Mouse (Mus musculus): Measurements from ENCODE around the gene Gm42417.
"Not testable (repeated sequence)": the region's sequence is repeated elsewhere in the genome, so short reads cannot be mapped to it uniquely, and the experiment has no call there.

Gm42417 gene

GRCm38 (mm10) chr1:36545382-36545781, 6.2 kb upstream of the Gm42417 start:
- no peak for DNase-seq (ENCODE audit: low spot score)

- DNase-seq (ENCODE audit: low spot score): no peak
Measured at GRCm38 (mm10) chr1:36542925-36543324, 3.7 kb upstream of the Gm42417 start.

GRCm38 (mm10) chr1:36541844-36542243, 2.6 kb upstream of the Gm42417 start:
- no peak for DNase-seq (ENCODE audit: low spot score)

- no peak for DNase-seq (ENCODE audit: low spot score)
Measured at GRCm38 (mm10) chr1:36540807-36541206, 1.6 kb upstream of the Gm42417 start.

- DNase-seq (ENCODE audit: low spot score): no peak
Measured at GRCm38 (mm10) chr1:36540132-36540531, 903 bp upstream of the Gm42417 start.

- no peak for DNase-seq (ENCODE audit: low spot score)
Measured at GRCm38 (mm10) chr1:36538727-36539126, 502 bp downstream of the Gm42417 start.

GRCm38 (mm10) chr1:36536783-36537182, 2.4 kb downstream of the Gm42417 start, which contains the start of gene Ankrd23:
Gene Ankrd23, minus strand, starts transcription at chr1:36536883.
- not testable (repeated sequence) for DNase-seq (ENCODE audit: low spot score)

GRCm38 (mm10) chr1:36536397-36536728, 2.9 kb downstream of the Gm42417 start:
- no peak for DNase-seq (ENCODE audit: low spot score)

- DNase-seq (ENCODE audit: low spot score): no peak
Measured at GRCm38 (mm10) chr1:36535477-36536396, 3.5 kb downstream of the Gm42417 start.

GRCm38 (mm10) chr1:36534595-36535058, 4.6 kb downstream of the Gm42417 start:
- no peak for DNase-seq (ENCODE audit: low spot score)

GRCm38 (mm10) chr1:36533546-36533945, 5.7 kb downstream of the Gm42417 start:
- DNase-seq (ENCODE audit: low spot score): no peak

- DNase-seq (ENCODE audit: low spot score): no peak
Measured at GRCm38 (mm10) chr1:36531461-36531860, 7.8 kb downstream of the Gm42417 start.

- no peak for DNase-seq (ENCODE audit: low spot score)
Measured at GRCm38 (mm10) chr1:36530962-36531361, 8.3 kb downstream of the Gm42417 start.

GRCm38 (mm10) chr1:36530485-36530884, 8.7 kb downstream of the Gm42417 start:
- no peak for DNase-seq (ENCODE audit: low spot score)

GRCm38 (mm10) chr1:36529875-36530274, 9.4 kb downstream of the Gm42417 start:
- DNase-seq (ENCODE audit: low spot score): no peak

- no peak for DNase-seq (ENCODE audit: low spot score)
Measured at GRCm38 (mm10) chr1:36529274-36529673, 10.0 kb downstream of the Gm42417 start.

- DNase-seq (ENCODE audit: low spot score): no peak
Measured at GRCm38 (mm10) chr1:36528351-36528750, 10.9 kb downstream of the Gm42417 start.

GRCm38 (mm10) chr1:36526903-36527302, 12.3 kb downstream of the Gm42417 start:
- no peak for DNase-seq (ENCODE audit: low spot score)

- no peak for DNase-seq (ENCODE audit: low spot score)
Measured at GRCm38 (mm10) chr1:36525774-36526173, 13.5 kb downstream of the Gm42417 start.

GRCm38 (mm10) chr1:36524058-36524457, 15.2 kb downstream of the Gm42417 start:
- no peak for DNase-seq (ENCODE audit: low spot score)

GRCm38 (mm10) chr1:36523332-36524013, 15.8 kb downstream of the Gm42417 start:
- no peak for DNase-seq (ENCODE audit: low spot score)

GRCm38 (mm10) chr1:36522210-36522609, 17.0 kb downstream of the Gm42417 start:
- no peak for DNase-seq (ENCODE audit: low spot score)

GRCm38 (mm10) chr1:36519626-36520025, 19.6 kb downstream of the Gm42417 start:
- DNase-seq (ENCODE audit: low spot score): no peak
